Mouse (Mus musculus): ENCODE data around the gene Gnb1l.

The Gnb1l gene

DNA sequence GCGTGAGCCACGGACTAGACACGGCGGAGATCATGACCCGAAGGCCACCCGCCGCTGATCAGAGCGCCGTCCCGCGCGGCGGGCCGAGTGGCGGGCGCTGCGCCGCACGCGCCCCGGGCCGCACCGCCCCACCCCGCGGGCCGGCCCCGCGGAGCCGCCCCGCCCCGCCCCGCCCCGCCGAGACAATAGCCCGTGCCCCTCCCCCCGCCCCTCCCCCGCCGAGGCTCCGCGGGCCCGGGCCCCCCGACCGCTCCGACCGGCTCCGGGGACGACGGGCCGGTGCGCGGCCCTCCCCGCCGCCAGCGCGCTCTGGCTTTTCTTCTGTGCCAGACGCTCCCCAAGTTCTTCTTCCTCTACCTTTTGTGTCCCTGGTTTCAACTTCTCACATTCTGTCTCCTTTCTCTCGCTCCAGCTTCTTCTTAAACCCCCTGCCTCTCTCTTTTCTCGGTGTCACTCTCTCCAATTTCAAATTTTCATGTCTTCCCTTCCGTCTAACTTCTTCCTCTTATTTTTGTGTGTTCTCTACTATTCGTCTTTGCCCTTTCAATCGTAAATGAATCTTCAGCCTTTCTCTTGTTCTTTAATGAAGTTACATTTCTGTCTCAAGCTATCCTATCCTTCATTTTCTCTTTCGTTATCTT is 88.5 kb downstream of the Gnb1l start:
- no peak for DNase-seq (ENCODE audit: low spot score)

DNA sequence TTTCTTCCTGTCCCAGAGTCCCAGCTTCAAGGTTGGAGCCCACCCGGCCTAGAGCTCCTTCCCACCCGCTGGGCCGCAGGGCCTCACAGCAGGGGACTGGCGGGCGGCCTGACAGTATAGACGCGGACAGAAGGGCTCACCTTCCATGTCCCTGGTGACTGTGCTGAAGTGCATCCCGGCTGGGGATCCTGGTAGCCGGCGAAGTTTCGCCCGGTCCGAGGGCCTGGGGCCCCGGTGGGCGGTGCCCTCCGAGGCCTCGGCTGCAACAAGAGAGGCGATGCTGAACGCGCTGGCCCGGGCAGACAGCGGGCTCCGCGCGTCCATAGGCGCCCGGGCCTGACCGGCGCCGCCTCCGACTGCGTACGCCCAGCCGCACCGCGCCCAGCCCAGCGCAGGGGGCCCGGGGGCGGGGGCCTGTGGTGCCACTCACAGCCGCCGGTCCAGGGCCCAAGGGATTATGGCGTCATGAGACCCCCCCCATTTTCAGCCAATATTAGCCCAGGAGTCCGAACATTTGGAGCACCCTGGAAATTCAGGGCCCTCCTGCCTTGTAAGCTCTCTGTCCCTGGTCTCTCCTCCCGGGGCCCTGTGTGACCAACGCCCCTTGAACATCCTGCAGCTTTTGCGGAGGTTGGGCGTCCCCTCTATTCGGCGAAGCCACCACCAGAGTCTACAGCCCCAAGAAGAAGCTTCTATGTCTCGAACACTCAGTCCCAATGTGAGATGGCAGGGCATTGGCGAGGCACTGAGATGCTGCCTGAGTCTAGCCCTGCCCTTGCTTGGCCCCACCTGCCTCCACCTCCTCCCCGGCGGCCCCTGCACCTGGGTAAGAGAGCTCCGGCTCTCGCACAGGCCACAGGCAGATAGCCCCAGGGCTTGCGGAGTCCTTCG is 89.6 kb downstream of the Gnb1l start:
- DNase-seq (ENCODE audit: low spot score) = no peak

DNA sequence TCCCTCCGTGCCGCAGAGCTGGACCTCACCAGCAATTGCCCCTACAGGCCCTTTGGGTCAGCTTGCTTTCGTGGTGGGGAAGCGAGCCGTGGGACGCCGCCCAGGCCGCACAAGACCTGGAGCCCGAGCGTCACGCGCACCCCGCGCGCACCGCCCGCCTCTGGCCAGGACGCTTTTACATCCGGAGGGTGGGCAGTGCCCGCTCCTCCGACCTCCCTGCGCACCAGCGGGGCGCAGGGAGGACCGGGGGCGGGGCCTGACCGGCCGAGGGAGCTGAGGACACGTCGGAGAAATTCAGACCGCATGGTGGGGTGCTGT is 90.2 kb downstream of the Gnb1l start:
- DNase-seq (ENCODE audit: low spot score) = no peak

- no peak for DNase-seq (ENCODE audit: low spot score)
These were observed 90.6 kb downstream of the Gnb1l start for GRCm38 (mm10) chr16:18589080-18589621.

DNA sequence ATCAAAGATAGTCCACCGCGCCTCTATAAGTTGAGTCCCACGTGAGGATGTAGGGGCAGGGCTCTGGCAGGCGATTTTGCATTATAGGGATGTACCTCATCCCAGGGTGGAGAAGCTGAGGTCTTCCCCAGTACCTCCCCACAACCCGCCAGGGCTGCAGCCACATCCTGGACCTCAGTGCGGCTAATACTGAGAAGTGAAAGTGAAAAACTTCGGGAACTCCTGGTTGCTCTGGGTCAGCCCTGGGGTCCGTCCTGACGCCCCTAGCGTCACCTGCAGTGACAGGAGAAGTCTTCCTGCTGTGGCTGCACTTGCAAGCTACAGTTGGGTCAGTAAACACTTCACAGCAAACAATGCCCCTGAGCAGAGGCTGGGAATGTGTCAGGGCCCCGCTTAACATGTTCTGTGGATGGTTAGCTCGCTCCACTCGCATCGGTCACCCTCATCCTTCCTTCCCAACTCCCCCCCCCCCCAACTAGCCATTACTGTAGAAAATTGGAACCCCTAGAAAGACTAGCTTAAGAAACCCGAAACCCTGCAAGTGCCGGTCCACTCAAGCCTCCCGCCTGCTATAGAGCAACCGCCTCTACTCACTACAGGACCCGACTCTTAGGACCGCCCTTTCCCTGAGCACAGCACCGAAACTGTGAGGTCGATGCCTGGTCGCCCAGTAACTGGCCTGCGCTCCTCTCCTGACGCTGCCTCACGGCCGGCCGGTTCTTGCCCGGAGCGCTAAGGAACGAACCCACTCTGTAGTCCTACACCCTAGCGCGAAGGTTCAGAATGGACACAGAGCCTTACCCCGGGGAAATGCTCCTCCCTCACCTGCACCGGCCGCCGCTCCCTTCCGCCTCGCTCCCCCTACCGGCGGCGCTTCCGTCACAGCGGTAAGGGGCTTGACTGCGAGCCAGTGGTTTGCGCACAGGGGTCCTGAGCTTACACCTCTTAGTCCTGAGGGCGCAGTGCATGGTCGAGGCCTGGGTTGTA is 91.6 kb downstream of the Gnb1l start, which contains the start of gene Tbx1:
Tbx1 (minus strand) TSS at position 868 of the 987 bp plus-strand sequence.
- no peak for DNase-seq (ENCODE audit: low spot score)

DNA sequence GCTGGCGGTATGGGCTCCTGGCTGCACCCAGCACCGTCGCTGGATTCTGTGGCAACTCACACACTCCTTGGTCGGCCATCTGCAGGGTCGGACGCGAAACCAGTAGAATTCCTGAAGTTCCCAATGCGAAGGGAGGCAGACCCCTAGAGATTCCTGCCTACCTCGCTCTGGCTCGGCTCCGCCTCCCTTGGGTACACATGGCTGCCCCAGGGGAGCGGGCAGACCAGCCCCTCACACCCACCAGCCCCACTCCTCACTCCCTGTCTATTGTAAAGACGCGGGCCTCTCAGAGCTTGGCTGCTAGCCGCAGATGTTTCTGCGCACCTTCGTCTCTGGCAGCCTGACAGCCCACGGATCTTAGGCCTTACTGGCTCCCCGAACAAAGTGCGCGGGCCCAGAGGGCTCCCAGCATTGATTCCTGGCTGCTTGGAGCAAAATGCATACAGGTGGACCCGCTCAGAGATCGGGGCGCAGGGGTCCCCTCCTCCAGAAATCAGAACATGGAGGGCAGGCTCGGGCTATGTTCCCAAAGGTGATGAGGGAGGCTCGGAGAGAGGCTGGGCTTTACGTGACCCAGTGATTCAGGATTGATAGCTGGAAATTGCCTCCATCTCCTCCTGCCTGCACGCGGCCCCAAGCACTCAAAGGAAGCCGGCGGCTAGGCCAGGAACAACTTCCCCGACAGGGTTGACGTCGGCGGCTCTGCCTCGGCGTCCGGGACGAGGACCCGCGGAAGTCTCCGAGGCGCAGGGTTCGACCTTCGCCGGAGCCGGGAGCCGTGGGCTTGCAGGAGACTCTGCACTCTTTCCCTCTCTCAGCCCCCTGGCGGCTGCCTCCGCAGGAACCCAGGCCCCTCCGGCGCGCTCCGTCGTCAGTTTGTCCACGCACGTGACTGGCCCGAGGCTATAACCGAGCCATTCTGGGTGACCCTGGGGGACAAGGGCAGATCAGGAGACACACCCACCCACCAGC is 92.8 kb downstream of the Gnb1l start:
- DNase-seq (ENCODE audit: low spot score) = no peak

DNA sequence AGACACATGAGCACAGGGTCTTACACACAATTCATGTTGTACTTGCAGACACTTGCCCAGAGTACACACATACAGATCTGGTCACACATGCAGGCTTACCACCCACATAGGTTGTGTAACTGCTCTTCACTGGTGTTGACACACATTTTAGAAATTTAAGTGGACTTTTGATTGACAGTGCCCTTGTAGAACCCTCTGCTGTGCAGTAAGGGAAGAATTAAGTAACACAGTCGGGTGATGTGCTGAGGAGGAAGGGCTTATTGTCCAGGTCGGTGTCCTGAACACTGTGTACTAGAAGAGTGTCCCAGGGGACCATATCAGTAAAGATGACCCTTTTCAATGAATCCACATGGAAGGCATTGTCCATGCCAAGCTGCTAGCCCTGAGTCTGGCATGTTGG is 95.4 kb downstream of the Gnb1l start:
- DNase-seq (ENCODE audit: low spot score) = no peak

DNA sequence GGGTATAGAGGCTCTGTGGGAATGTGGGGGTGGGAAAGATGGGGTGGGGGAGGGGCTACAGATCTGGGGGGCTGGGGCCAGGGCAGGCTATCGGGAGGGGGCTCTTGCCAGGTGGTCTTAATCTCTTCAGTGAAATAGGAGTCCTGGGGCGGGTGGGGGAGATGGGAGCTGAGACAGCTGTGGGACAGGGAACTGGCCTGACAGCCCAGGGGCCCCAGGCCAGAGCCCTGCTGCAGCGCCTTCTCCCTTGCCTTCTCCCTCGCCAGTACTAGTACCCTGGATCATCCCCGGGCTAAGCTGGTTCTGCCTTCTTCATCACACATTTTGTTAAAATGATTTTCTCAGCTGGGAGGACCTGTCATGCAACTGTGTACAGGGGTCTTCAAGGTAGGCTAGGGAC is 97.7 kb downstream of the Gnb1l start:
- no peak for DNase-seq (ENCODE audit: low spot score)

DNA sequence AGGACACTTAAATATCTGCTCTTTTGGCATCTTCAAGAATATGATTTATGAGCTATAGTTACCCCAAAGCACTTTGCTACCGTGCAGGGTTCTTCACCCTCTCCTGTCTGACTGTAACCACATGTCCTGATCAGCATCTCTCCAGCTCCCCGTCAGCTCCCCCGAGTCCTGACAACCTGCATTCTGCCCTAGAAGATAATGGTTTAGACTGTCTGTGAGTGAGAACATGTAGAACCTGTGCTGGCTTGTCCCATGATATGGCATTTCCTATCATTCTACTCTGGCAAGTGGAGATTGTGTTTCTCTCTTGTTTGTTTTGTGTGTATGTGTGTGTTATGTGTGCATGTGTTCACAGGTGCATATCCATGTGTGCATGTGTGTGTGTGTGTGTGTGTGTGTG is 99.5 kb downstream of the Gnb1l start:
- no peak for DNase-seq (ENCODE audit: low spot score)

GRCm38 (mm10) chr16:18601447-18601846 is 102.9 kb downstream of the Gnb1l start:
- DNase-seq (ENCODE audit: low spot score) = no peak

DNA sequence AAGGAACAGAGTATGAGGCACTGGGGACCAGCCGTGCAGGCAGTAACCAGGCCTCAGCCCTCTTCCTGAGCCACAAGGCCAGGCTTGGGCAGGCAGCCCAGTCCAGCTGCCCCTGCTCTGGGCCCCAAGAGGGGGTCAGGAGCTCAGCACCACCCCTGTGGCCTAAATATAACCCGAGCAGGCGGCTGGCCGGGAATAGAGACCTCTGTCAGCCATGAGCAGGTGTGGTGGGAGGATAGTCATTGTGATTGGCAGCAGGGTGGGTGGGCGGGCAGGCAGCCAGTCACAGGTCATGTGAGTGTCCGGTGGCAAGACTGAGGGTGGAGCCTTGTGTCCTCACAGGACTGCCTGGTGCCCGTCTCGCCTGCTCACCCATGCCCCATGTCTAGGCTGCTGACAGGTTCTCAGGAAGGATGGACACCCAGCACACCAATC is 105.8 kb downstream of the Gnb1l start:
- DNase-seq (ENCODE audit: low spot score) = no peak

GRCm38 (mm10) chr16:18605705-18606104 is 107.2 kb downstream of the Gnb1l start:
- DNase-seq (ENCODE audit: low spot score) = no peak

DNA sequence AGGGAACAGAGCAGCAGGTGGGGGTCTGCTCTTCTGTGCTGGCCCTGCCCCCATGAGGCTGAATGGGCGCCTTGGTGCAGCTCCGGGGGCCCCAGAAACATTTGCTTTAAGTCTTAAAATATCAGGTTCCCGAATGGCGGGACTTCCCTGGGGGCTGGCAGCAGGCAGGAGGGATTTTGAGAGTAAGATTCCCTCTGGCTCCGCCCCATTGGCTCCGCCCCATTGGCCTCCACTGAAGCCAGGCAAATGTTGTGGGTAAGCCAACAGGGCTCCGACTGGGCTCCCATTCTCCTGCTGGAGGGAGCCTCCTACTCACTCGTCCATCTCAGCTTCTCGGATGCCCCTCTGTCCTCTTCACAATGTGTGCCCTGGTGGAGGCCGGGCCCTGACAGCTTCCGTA is 109.7 kb downstream of the Gnb1l start:
- DNase-seq (ENCODE audit: low spot score) = no peak

GRCm38 (mm10) chr16:18609099-18609498 is 110.6 kb downstream of the Gnb1l start:
- no peak for DNase-seq (ENCODE audit: low spot score)

DNA sequence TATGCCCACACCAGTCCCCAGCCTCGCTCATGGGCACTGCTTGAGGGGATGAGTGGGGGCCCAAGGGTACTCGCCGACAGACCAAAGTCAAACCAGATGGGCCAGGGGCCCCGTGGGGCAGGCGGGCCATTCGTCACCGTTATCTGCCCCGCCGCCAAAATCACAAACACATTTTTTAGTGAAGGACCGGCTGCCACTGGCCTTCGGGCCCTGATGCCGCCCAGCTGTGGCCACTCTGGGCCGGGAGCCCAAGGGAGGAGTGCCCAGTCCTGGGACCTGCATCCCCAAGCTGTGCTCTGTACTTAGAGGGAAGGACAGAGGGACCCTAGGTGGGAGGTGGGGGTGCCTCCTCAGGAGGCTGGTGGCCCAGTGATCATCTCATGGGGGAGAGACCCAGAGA is 113.2 kb downstream of the Gnb1l start:
- no peak for DNase-seq (ENCODE audit: low spot score)

DNA sequence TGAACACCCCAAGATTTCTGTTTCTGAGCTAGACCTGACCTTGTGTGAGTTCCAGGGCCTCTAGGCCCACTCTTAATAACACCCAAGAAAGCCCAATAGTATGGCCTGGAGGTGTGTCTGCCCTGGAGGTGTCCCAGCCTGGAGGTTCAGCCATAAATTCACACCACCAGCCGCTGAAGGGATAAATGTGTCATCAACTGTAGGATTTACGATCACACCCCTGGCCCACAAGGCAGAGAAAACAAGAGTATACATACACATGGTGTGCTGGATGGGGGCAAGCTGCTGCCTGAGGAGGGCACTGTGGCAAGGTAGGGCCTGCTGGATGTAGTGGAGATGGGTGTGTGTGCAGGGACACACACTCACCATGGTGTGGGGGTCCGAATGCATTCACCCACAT is 114.8 kb downstream of the Gnb1l start:
- no peak for DNase-seq (ENCODE audit: low spot score)
